ENCODE assay signal across 10 mouse cellular contexts in genomic region chr4:106977218-106977651, GRCm38 (mm10).
DNase-seq lines count a peak whose midpoint lies in the region; ATAC-seq and TF ChIP-seq lines count a peak whose summit lies in the region.
"Had no signal": no experiment of that assay in that cellular context is flagged by ENCODE, and none has a peak within 500 bp of the region (broad histone marks: within the 10 kb centered on the region; RNA-seq: fewer than 3 reads in every experiment).

No protein-coding gene starts in this region.

- H3K27me3 ChIP-seq in embryonic facial prominence, embryonic 12.5 days: no peaks in the 10 kb centered on the region
- H3K27me3 ChIP-seq in hindbrain, embryonic 16.5 days (replicated peaks; ENCODE audit: control insufficient read depth, insufficient read depth, low read length): no peaks in the 10 kb centered on the region
- H3K27me3 ChIP-seq in neural tube, embryonic 12.5 days (replicated peaks): no peaks in the 10 kb centered on the region
- H3K27me3 ChIP-seq: liver, embryonic 13.5 days had no signal

- 0 out of 2 replicates have a peak, but pooled peaks cover 5% of the 10 kb centered on the region for H3K36me3 ChIP-seq in embryonic facial prominence, embryonic 12.5 days
- H3K36me3 ChIP-seq in hindbrain, embryonic 16.5 days (ENCODE audit: control insufficient read depth, insufficient read depth, low read length): no peaks in the 10 kb centered on the region
- peaks cover 2% of the 10 kb centered on the region; the same call in 1 of the 2 replicates for H3K36me3 ChIP-seq in neural tube, embryonic 12.5 days

- no peak overlapping the region for H3K4me2 ChIP-seq in embryonic facial prominence, embryonic 12.5 days (replicated peaks)
- no peak overlapping the region for H3K4me2 ChIP-seq in hindbrain, embryonic 16.5 days (ENCODE audit: low read length)
- peak overlapping the region; percentile 37 for H3K4me2 ChIP-seq in neural tube, embryonic 12.5 days (replicated peaks)
- H3K4me2 ChIP-seq: liver, embryonic 13.5 days had no signal

- H3K9ac ChIP-seq in embryonic facial prominence, embryonic 12.5 days: no peak overlapping the region
- no peak overlapping the region for H3K9ac ChIP-seq in hindbrain, embryonic 16.5 days (ENCODE audit: low read depth, low read length)
- H3K9ac ChIP-seq in neural tube, embryonic 12.5 days: 0 out of 2 replicates have a peak overlapping the region, but pooled peaks have one; percentile 5
- H3K9ac ChIP-seq: liver, embryonic 13.5 days had no signal

- H3K4me1 ChIP-seq in embryonic facial prominence, embryonic 12.5 days: peaks cover 97% of the 10 kb centered on the region
- H3K4me1 ChIP-seq in hindbrain, embryonic 16.5 days (ENCODE audit: control insufficient read depth, insufficient read depth, low read depth, low read length): peaks cover 53% of the 10 kb centered on the region
- H3K4me1 ChIP-seq in neural tube, embryonic 12.5 days: peaks cover 96% of the 10 kb centered on the region

- no peak for ATAC-seq in embryonic facial prominence, embryonic 12.5 days (ENCODE audit: insufficient number of reproducible peaks, insufficient read depth, low FRiP score, low TSS enrichment)
- ATAC-seq in hindbrain, embryonic 16.5 days: no peak
- ATAC-seq in neural tube, embryonic 12.5 days (ENCODE audit: low FRiP score, low read depth): peak; percentile 73
- no peak for ATAC-seq in megakaryocyte-erythroid progenitor cell, adult 5-6 weeks (replicated peaks; ENCODE audit: low FRiP score, low TSS enrichment, poor library complexity, severe bottlenecking)

- H3K9me3 ChIP-seq in embryonic facial prominence, embryonic 12.5 days: no peaks in the 10 kb centered on the region
- no peaks in the 10 kb centered on the region for H3K9me3 ChIP-seq in hindbrain, embryonic 16.5 days (ENCODE audit: control insufficient read depth, low read length)
- no peaks in the 10 kb centered on the region for H3K9me3 ChIP-seq in neural tube, embryonic 12.5 days
- H3K9me3 ChIP-seq: liver, embryonic 13.5 days had no signal

- no peak for TF ChIP-seq CTCF in layer of hippocampus, adult 2 months (conservative IDR thresholded peaks at IDR 0.05)

- peak overlapping the region; percentile 79 for H3K27ac ChIP-seq in layer of hippocampus, adult 2 months
- peak overlapping the region; percentile 58 for H3K27ac ChIP-seq in embryonic facial prominence, embryonic 12.5 days
- H3K27ac ChIP-seq in hindbrain, embryonic 16.5 days (ENCODE audit: low read depth, low read length): peak overlapping the region; percentile 32; the same call in 1 of the 2 replicates
- peak overlapping the region; percentile 26; the same call in 1 of the 2 replicates for H3K27ac ChIP-seq in neural tube, embryonic 12.5 days
- H3K27ac ChIP-seq: liver, embryonic 13.5 days had no signal

- WGBS in embryonic facial prominence, embryonic 12.5 days: 8% methylated on average over 6 of the region's 6 CpGs
- 9% methylated on average over 6 of the region's 6 CpGs for WGBS in hindbrain, embryonic 16.5 days
- 3% methylated on average over 6 of the region's 6 CpGs for WGBS in neural tube, embryonic 12.5 days

- H3K4me3 ChIP-seq in layer of hippocampus, adult 2 months: no peak overlapping the region
- H3K4me3 ChIP-seq in embryonic facial prominence, embryonic 12.5 days: no peak overlapping the region
- no peak overlapping the region for H3K4me3 ChIP-seq in hindbrain, embryonic 16.5 days (ENCODE audit: low read length)
- H3K4me3 ChIP-seq in neural tube, embryonic 12.5 days: no peak overlapping the region
- H3K4me3 ChIP-seq: liver, embryonic 13.5 days had no signal

- no peak for DNase-seq in layer of hippocampus, adult 2 months (ENCODE audit: low spot score in 2 of 2)
- no peak for DNase-seq in layer of hippocampus, postnatal 14 days (ENCODE audit: low spot score in 2 of 2)
- no peak for DNase-seq in thymus, postnatal 0 days (ENCODE audit: low spot score)
- DNase-seq in urinary bladder, postnatal 25 days (ENCODE audit: low spot score): no peak
- DNase-seq: kidney, postnatal 14 days; liver, embryonic 13.5 days had no signal

Comparison
In these comparisons a context has a peak if more than half of its experiments do, and no peak if none do; other contexts are left out.
1. H3K27ac ChIP-seq: peak in every context shown above with its lines; median percentile 79 in layer of hippocampus, adult 2 months; 58 in embryonic facial prominence, embryonic 12.5 days; 32 in hindbrain, embryonic 16.5 days; 26 in neural tube, embryonic 12.5 days.